Mouse (Mus musculus) erythroblast, embryonic 14.5 days (primary cell): Measurements from ENCODE around the gene Gm28043.

Source experiments
- GATA1 ChIP-seq: IDR thresholded peaks from 2 replicates; pipeline ENCODE4 v1.6.1; 2012; ENCODE audit warnings: low read length, inconsistent platforms, mixed read lengths
- TAL1 ChIP-seq: IDR thresholded peaks from 3 replicates; pipeline ENCODE4 v1.6.1; 2012; ENCODE audit warnings: low read length, inconsistent platforms, mixed read lengths

- TF ChIP-seq GATA1 (no peak), TAL1 (no peak)
Measured at GRCm38 (mm10) chr17:29683127-29683526, 68.5 kb downstream of the Gm28043 start.
